Mouse (Mus musculus): ENCODE measurements around the gene Lrrc3c. TPM values are rescaled to one million over a fixed set of nuclear protein-coding genes. Genes with fewer than 3 reads are reported as not detected.

Gene Lrrc3c
- not detected for polyA plus RNA-seq (2017; shearing (Covaris generic))

GRCm38 (mm10) chr11:98597991-98598390 lies at the start of gene Lrrc3c:
Gene Lrrc3c (plus strand): TSS chr11:98598291.

GRCm38 (mm10) chr11:98550975-98551828 lies 46.9 kb upstream of the Lrrc3c start, which contains the start of gene Zpbp2:
Gene Zpbp2 (plus strand): TSS chr11:98551097.

GRCm38 (mm10) chr11:98586892-98587563 lies 11.1 kb upstream of the Lrrc3c start, which contains the start of gene Ormdl3:
Gene Ormdl3 (minus strand): TSS chr11:98587368.

GRCm38 (mm10) chr11:98625611-98626410 lies 27.7 kb downstream of the Lrrc3c start, which contains the start of the genes Gm12355 and Gsdma3:
Gene Gm12355 (minus strand): TSS chr11:98625661.
Gene Gsdma3 (plus strand): TSS chr11:98626360.

GRCm38 (mm10) chr11:98646459-98646858 lies 48.4 kb downstream of the Lrrc3c start, which contains the start of gene Gsdma2:
Gene Gsdma2 (plus strand): TSS chr11:98646759.

Other genes starting within 250 kb of the Lrrc3c start
- not detected for gene Ppp1r1b, start 249.9 kb upstream of the Lrrc3c start, polyA plus RNA-seq (2017; shearing (Covaris generic))
- 88.3 TPM for gene Stard3, start 239.9 kb upstream of the Lrrc3c start, polyA plus RNA-seq (2017; shearing (Covaris generic))
- not detected for gene Tcap, start 214.5 kb upstream of the Lrrc3c start, polyA plus RNA-seq (2017; shearing (Covaris generic))
- not detected for gene Pnmt, start 211.8 kb upstream of the Lrrc3c start, polyA plus RNA-seq (2017; shearing (Covaris generic))
- gene Pgap3, start 197.8 kb upstream of the Lrrc3c start, polyA plus RNA-seq (2017; shearing (Covaris generic)): 16.4 TPM
- gene Erbb2, start 185.8 kb upstream of the Lrrc3c start, polyA plus RNA-seq (2017; shearing (Covaris generic)): 0.45 TPM
- gene Mien1, start 159.3 kb upstream of the Lrrc3c start, polyA plus RNA-seq (2017; shearing (Covaris generic)): 179 TPM
- gene Grb7, start 151.9 kb upstream of the Lrrc3c start, polyA plus RNA-seq (2017; shearing (Covaris generic)): 7.2 TPM
- gene Ikzf3, start 52.3 kb upstream of the Lrrc3c start, polyA plus RNA-seq (2017; shearing (Covaris generic)): 76.7 TPM
- gene Zpbp2, start 47.2 kb upstream of the Lrrc3c start, polyA plus RNA-seq (2017; shearing (Covaris generic)): 4.4 TPM
- gene Ormdl3, start 10.9 kb upstream of the Lrrc3c start, polyA plus RNA-seq (2017; shearing (Covaris generic)): 96.0 TPM
- gene Gm12355, start 27.4 kb downstream of the Lrrc3c start, polyA plus RNA-seq (2017; shearing (Covaris generic)): 4.4 TPM
- gene Gsdma3, start 28.1 kb downstream of the Lrrc3c start, polyA plus RNA-seq (2017; shearing (Covaris generic)): not detected
- gene Gsdma2, start 48.5 kb downstream of the Lrrc3c start, polyA plus RNA-seq (2017; shearing (Covaris generic)): not detected
- gene Gsdma, start 66.1 kb downstream of the Lrrc3c start, polyA plus RNA-seq (2017; shearing (Covaris generic)): not detected
- 115 TPM for gene Psmd3, start 84.3 kb downstream of the Lrrc3c start, polyA plus RNA-seq (2017; shearing (Covaris generic))
- gene Csf3, start 103.0 kb downstream of the Lrrc3c start, polyA plus RNA-seq (2017; shearing (Covaris generic)): not detected
- gene Med24, start 131.1 kb downstream of the Lrrc3c start, polyA plus RNA-seq (2017; shearing (Covaris generic)): 70.6 TPM
- gene Thra, start 142.3 kb downstream of the Lrrc3c start, polyA plus RNA-seq (2017; shearing (Covaris generic)): 6.0 TPM
- 10.0 TPM for gene Nr1d1, start 177.0 kb downstream of the Lrrc3c start, polyA plus RNA-seq (2017; shearing (Covaris generic))
- 14.0 TPM for gene Msl1, start 197.2 kb downstream of the Lrrc3c start, polyA plus RNA-seq (2017; shearing (Covaris generic))
- gene Casc3, start 206.6 kb downstream of the Lrrc3c start, polyA plus RNA-seq (2017; shearing (Covaris generic)): 15.3 TPM
- 0.18 TPM for gene Rapgefl1, start 238.5 kb downstream of the Lrrc3c start, polyA plus RNA-seq (2017; shearing (Covaris generic))

Measured in inflammation-experienced regulatory T-cells, adult 16 weeks (primary cell).